Mouse (Mus musculus) hindbrain, embryonic 13.5 days (tissue): ENCODE data around the gene Abtb1. TPM values are rescaled to one million over a fixed set of nuclear protein-coding genes. Genes with fewer than 3 reads are reported as not detected.

Source experiments
- ATAC-seq: fragments of 200-750 bp; cut with Nextera tagmentation; 2 replicates; pipeline ENCODE4 v1.8.0; 2017; ENCODE audit warnings: moderate TSS enrichment; ENCODE audit not compliant: low FRiP score
- H3K27ac ChIP-seq: fragments of 300-500 bp; sonication (generic); 2 replicates; pipeline ENCODE4 v1.5.1; 2015; ENCODE audit warnings: inconsistent platforms, mild to moderate bottlenecking, moderate library complexity
- H3K27me3 ChIP-seq: fragments of 300-500 bp; sonication (generic); 2 replicates; pipeline ENCODE4 v1.6.1; 2015; ENCODE audit warnings: mild to moderate bottlenecking, inconsistent platforms
- H3K36me3 ChIP-seq: fragments of 300-500 bp; sonication (generic); 2 replicates; pipeline ENCODE4 v1.6.1; 2015; ENCODE audit warnings: mild to moderate bottlenecking, inconsistent platforms
- H3K4me1 ChIP-seq: fragments of 300-500 bp; sonication (generic); replicated peaks from 2 replicates; pipeline ENCODE4 v1.6.1; 2015; ENCODE audit warnings: inconsistent platforms
- H3K4me2 ChIP-seq: fragments of 300-500 bp; sonication (generic); 2 replicates; pipeline ENCODE4 v1.6.1; 2015; ENCODE audit warnings: inconsistent platforms, mild to moderate bottlenecking, moderate library complexity
- H3K4me3 ChIP-seq: fragments of 300-500 bp; sonication (generic); 2 replicates; pipeline ENCODE4 v1.5.1; 2015; ENCODE audit warnings: mild to moderate bottlenecking, inconsistent platforms
- H3K9ac ChIP-seq: fragments of 300-500 bp; sonication (generic); 2 replicates; pipeline ENCODE4 v1.6.1; 2015; ENCODE audit warnings: mild to moderate bottlenecking, inconsistent platforms
- H3K9me3 ChIP-seq: fragments of 300-500 bp; sonication (generic); 2 replicates; pipeline ENCODE4 v1.6.1; 2016; ENCODE audit warnings: inconsistent platforms
- WGBS: fragments of 180-500 bp; shearing (Covaris S2); methylation state at CpG from one replicate; pipeline ENCODE4 v1.1.7; 2015; 5-methylcytosine and 5-hydroxymethylcytosine counted together
- polyA plus RNA-seq: library from polyadenylated mRNA; unstranded; fragments of >200 nt; fragmentation: Nextera tagmentation; extraction: Ambion mirVana; gene quantifications from 2 replicates; pipeline ENCODE4 v1.2.1, GENCODE M21; 2015

Gene Abtb1
- polyA plus RNA-seq: 36.3 and 38.2 TPM in 2 replicates

DNA sequence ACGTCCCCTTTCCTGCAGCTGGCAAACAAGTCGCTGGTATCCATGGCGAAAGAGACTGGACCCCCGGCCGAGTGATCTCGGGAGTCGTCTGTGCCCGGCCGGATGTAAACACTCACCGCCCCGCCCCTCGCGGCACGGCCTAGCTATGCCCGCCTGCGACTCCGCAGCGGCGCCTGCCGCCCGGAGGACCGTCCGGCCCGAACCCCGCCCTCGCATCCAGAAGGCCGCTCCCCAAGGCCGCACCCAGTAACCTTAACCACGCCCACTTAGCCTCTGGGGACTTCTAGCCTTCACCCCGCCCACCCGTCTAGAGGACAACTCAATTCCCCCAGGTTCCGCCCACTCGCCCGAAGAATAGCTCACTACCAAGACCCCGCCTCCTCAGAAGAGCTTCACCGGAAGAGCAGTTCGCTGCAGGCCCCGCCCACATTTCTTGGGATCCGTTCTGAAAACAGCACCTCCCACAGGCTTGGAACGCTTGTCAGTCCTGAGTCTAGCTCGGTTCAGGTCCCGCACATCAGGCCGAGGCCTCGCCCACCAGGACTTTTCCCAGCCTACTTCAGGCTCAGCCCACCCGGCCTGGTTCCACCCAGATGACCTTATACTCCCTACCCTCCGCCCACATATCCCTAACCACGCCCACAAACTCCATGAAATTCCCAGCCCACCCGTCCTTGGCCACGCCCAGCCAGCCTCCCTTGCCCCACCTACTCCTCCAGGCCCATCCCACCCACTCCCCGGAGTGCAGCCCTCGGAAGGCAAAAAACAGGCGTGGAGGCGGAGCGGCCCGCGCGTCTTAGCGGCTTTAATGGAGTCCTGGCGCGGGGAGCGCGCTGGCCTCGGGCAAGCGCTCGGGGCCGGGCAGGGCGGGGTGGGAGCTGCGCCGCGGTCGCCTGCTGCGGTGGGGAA lies at the start of gene Abtb1:
TSS of gene Abtb1 (minus strand) at position 204 of the 909 bp plus-strand sequence.
- Histone ChIP-seq H3K27ac (peak within 1 kb of the TSS; percentile 89), H3K36me3 (peaks cover 65% of the 10 kb centered on the region), H3K4me1 (peaks cover 32% of the 10 kb centered on the region), H3K9ac (peak within 1 kb of the TSS; percentile 91), H3K4me2 (peak within 1 kb of the TSS; percentile 90), H3K4me3 (peak within 1 kb of the TSS; percentile 77), H3K27me3 (no peaks in the 10 kb centered on the region), H3K9me3 (no peaks in the 10 kb centered on the region)
- peak; percentile 94 for ATAC-seq
- WGBS: under 1% methylated on average over 71 of the region's 72 CpGs

DNA sequence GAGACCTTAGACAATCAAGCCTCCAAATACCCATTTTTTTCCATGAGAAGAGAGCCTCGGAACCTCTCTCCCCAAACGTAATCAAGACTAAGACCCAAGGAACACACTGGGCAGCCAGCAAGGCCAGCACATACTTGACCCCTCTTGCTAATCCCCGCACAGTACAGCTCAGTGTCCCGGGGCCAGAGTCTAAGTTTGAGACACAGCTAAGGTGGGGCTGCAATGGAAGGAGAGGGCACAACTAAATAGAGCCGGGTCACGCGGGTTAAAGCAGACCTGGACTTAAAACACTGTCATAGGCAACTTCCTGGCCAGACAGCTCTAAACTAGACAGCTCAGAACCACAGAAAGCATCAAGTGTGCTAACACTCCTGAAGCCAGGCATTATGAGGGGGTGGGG lies 49.0 kb upstream of the Abtb1 start:
- WGBS: 94% methylated on average over 7 of the region's 7 CpGs
- no peak overlapping the region for H3K4me3 ChIP-seq
- ATAC-seq: no peak

DNA sequence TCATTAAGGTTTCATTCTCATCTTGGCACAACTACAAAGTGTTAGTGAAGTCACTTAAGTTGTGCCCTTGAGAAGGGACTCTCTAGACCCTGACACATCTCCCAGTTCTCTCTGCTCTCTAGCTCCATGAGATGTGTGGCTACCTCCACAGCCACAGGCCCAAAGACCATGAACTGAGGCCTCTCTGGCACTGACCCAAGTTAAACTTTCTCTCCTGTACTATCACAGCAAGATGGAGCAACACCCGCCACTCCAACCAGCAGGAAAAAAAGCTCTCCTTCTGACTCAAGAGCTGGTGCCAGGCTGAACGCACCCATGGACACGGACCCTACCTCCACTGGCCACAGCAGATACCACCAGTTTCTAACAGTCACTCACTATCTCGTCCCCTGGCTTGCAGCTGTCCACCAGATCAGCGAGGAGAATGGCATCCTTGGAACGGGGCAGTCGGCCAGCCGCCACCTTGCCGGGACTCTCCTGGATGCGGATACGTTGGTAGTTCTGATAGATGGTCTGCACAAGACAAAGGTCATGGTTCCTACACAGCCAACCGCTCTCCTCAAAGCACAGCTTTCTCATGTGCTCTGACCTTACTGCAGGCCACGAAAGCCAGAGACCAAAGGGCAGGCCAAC lies 47.7 kb upstream of the Abtb1 start:
- H3K27ac ChIP-seq: no peak overlapping the region
- no peak for ATAC-seq
- WGBS: 94% methylated on average over 13 of the region's 13 CpGs
- H3K4me3 ChIP-seq: no peak overlapping the region
- H3K9ac ChIP-seq: no peak overlapping the region
- H3K4me2 ChIP-seq: no peak overlapping the region
- no peaks in the 10 kb centered on the region for H3K9me3 ChIP-seq
- H3K36me3 ChIP-seq: peaks cover 82% of the 10 kb centered on the region
- H3K4me1 ChIP-seq: peaks cover 8% of the 10 kb centered on the region
- H3K27me3 ChIP-seq: no peaks in the 10 kb centered on the region

More for the DNA sequence above, 49.0 kb upstream of the Abtb1 start:
- Histone ChIP-seq H3K9ac (no peak overlapping the region), H3K9me3 (no peaks in the 10 kb centered on the region), H3K27ac (no peak overlapping the region), H3K4me2 (no peak overlapping the region), H3K27me3 (no peaks in the 10 kb centered on the region), H3K4me1 (peaks cover 8% of the 10 kb centered on the region), H3K36me3 (peaks cover 78% of the 10 kb centered on the region)

GRCm38 (mm10) chr6:88886417-88886967 lies 44.7 kb upstream of the Abtb1 start:
- H3K4me1 ChIP-seq: peaks cover 8% of the 10 kb centered on the region
- 42% methylated on average over 2 of the region's 2 CpGs for WGBS
- no peak overlapping the region for H3K4me3 ChIP-seq
- H3K9me3 ChIP-seq: no peaks in the 10 kb centered on the region
- H3K36me3 ChIP-seq: peaks cover 74% of the 10 kb centered on the region
- H3K9ac ChIP-seq: no peak overlapping the region
- peak overlapping the region; percentile 61; the same call in 1 of the 2 replicates for H3K27ac ChIP-seq
- no peak overlapping the region for H3K4me2 ChIP-seq
- ATAC-seq: peak; percentile 50
- H3K27me3 ChIP-seq: no peaks in the 10 kb centered on the region

GRCm38 (mm10) chr6:88885644-88886416 lies 44.0 kb upstream of the Abtb1 start:
- no peaks in the 10 kb centered on the region for H3K9me3 ChIP-seq
- H3K4me1 ChIP-seq: peaks cover 8% of the 10 kb centered on the region
- H3K27ac ChIP-seq: peak overlapping the region; percentile 61
- no peaks in the 10 kb centered on the region for H3K27me3 ChIP-seq
- H3K4me2 ChIP-seq: no peak overlapping the region
- H3K4me3 ChIP-seq: no peak overlapping the region
- H3K9ac ChIP-seq: no peak overlapping the region
- 81% methylated on average over 12 of the region's 12 CpGs for WGBS
- peaks cover 67% of the 10 kb centered on the region for H3K36me3 ChIP-seq
- no peak for ATAC-seq

- Histone ChIP-seq H3K4me1 (peaks cover 8% of the 10 kb centered on the region), H3K9me3 (no peaks in the 10 kb centered on the region), H3K4me2 (no peak overlapping the region), H3K27ac (no peak overlapping the region), H3K27me3 (no peaks in the 10 kb centered on the region), H3K36me3 (peaks cover 56% of the 10 kb centered on the region), H3K4me3 (no peak overlapping the region), H3K9ac (no peak overlapping the region)
- no peak for ATAC-seq
- 94% methylated on average over 17 of the region's 17 CpGs for WGBS
Observed at GRCm38 (mm10) chr6:88884690-88885089, 42.9 kb upstream of the Abtb1 start.

- no peaks in the 10 kb centered on the region for H3K9me3 ChIP-seq
- 98% methylated on average over 10 of the region's 10 CpGs for WGBS
- no peak for ATAC-seq
Observed at GRCm38 (mm10) chr6:88884195-88884594, 42.4 kb upstream of the Abtb1 start.

GRCm38 (mm10) chr6:88881334-88881733 lies 39.5 kb upstream of the Abtb1 start:
- Histone ChIP-seq H3K4me1 (peaks cover under 1% of the 10 kb centered on the region), H3K36me3 (peaks cover 26% of the 10 kb centered on the region), H3K9me3 (no peaks in the 10 kb centered on the region), H3K4me2 (no peak overlapping the region), H3K9ac (no peak overlapping the region), H3K27ac (0 out of 2 replicates have a peak overlapping the region, but pooled peaks have one; percentile 25), H3K4me3 (no peak overlapping the region), H3K27me3 (no peaks in the 10 kb centered on the region)
- WGBS: 51% methylated on average over 7 of the region's 7 CpGs
- no peak for ATAC-seq

More at GRCm38 (mm10) chr6:88884195-88884594, 42.4 kb upstream of the Abtb1 start:
- H3K4me3 ChIP-seq: no peak overlapping the region
- H3K36me3 ChIP-seq: peaks cover 51% of the 10 kb centered on the region
- H3K27ac ChIP-seq: no peak overlapping the region
- H3K4me1 ChIP-seq: peaks cover 8% of the 10 kb centered on the region
- H3K9ac ChIP-seq: no peak overlapping the region
- no peaks in the 10 kb centered on the region for H3K27me3 ChIP-seq
- no peak overlapping the region for H3K4me2 ChIP-seq

DNA sequence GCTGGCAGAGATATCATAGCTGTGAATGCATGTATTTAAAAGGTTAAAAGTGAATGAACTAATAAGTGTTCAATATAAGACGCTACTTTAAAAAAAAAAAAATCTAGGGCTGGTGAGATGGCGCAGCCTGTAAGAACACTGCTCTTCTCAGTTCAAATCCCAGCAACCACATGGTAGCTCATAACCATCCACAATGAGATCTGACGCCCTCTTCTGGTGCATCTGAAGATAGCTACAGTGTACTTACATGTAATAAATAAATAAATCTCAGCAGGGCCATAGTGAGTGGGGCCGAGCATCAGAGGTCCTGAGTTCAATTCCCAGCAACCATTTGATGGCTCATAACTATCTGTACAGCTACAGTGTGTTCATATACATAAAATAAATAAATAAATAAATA lies 37.7 kb upstream of the Abtb1 start:
- Histone ChIP-seq H3K27ac (no peak overlapping the region), H3K4me2 (no peak overlapping the region), H3K36me3 (peaks cover 11% of the 10 kb centered on the region), H3K9ac (no peak overlapping the region), H3K4me1 (peaks cover 5% of the 10 kb centered on the region), H3K9me3 (no peaks in the 10 kb centered on the region), H3K4me3 (no peak overlapping the region), H3K27me3 (no peaks in the 10 kb centered on the region)
- ATAC-seq: no peak
- 68% methylated on average over 4 of the region's 4 CpGs for WGBS

DNA sequence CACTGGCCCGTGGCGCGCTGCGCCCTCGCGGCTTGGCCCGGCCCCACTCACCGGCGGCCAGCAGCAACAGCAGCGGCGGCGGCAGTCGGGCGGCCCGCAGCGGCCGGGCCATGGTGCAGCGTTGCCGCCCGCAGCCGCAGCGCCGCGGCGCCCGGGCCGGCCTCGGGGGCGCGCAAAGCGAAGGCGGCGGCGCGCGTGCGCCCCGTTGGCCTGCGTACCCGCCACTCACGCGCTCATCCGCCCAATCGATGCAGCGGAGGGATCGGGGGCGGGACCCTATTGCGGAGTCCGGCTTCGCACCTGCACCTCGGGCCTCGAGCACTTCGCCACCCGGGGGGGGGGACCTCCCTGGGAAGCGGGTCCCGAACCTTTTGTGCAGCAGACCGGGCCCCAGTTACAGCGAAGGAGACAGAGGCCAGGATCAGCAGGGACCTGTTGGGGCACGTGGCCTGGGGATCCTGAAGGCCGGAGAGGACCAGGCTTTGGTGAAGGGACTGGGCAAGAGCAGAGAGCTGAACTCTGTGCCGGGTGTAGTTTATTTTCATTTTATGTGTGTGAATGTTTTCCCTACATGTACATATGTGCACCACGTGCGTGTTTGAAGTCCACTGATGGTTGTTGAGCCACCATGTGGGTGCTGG lies 33.2 kb upstream of the Abtb1 start, which contains the start of gene Podxl2:
TSS of gene Podxl2 (minus strand) at position 177 of the 641 bp plus-strand sequence.
- Histone ChIP-seq H3K4me3 (peak within 1 kb of the TSS; percentile 90), H3K27ac (peak within 1 kb of the TSS; percentile 97), H3K9ac (peak within 1 kb of the TSS; percentile 98), H3K27me3 (no peaks in the 10 kb centered on the region), H3K36me3 (no peaks in the 10 kb centered on the region), H3K9me3 (no peaks in the 10 kb centered on the region), H3K4me2 (peak within 1 kb of the TSS; percentile 74), H3K4me1 (peaks cover 45% of the 10 kb centered on the region)
- ATAC-seq: peak; percentile 67
- WGBS: 6% methylated on average over 51 of the region's 63 CpGs
